Mouse (Mus musculus): ENCODE results near the gene Apoc1.

The Apoc1 gene

DNA sequence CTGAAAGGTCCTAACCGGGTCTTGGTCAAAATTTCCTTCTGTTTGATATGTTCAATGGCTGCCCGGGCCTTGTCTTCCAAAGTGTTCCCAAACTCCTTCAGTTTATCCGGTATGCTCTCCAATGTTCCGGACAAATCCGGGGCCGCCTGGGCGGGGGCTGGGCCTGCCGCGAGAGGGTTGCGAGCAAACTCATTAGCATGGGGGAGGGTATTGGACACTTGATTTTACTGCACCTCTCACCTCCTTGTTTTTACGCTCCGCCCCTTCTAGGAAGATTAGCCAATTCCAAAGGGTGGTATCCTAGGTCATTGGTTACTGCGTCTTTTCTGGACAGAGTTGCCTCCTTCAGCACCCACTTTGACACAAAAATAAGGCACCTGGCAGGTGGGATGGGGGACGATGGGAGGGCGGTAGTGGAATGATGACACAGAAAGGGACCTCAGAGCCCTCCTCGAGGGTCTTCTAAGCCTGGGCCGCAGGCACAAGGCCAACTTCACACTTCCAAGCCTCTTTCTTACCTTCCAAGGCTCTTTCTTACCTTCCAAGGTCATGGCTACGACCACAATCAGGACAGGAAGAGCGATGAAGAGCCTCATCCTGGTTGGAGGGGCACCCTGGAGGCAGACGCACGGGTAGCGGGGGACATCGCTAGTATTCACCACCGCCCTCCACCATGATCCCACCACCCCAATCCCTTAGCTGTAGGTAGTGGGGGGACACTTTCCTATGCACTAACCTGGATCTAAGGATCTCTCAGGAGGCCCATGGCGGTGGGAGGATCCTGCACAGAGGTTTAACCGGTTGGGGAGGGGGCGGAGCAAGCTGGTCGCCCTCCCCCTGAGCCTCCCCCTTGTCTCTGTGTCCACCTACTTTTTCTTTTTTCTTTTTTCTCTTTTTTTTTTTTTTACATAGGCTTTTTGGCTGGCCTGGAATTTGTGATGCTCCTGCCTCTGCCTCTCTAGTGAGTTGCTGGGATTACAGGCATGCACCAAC is at the start of gene Apoc1:
Gene Apoc1 (minus strand): TSS at position 788 of the 993 bp plus-strand sequence.
- no peak for DNase-seq (ENCODE audit: low spot score)

- no peak for DNase-seq (ENCODE audit: low spot score)
Observed at GRCm38 (mm10) chr7:19741329-19742031, 49.0 kb upstream of the Apoc1 start.

DNA sequence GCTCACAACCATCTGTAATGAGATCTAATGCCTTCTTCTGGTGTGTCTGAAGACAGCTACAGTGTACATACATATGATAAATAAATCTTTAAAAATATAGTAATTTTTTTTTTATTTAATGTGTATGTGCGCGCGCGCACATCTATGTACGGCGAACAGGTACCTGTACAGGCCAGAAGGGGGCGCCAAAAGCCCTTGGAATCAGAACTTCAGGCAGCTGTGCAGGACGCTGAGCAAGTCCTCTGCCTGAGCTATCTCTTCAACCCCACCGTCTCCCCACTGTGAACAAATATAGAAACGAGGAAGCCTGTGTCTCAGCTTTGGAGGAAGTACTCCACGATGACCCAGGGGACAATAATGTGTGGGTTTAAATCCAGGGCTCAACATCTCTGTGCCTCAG is 47.8 kb upstream of the Apoc1 start:
- DNase-seq (ENCODE audit: low spot score): no peak

DNA sequence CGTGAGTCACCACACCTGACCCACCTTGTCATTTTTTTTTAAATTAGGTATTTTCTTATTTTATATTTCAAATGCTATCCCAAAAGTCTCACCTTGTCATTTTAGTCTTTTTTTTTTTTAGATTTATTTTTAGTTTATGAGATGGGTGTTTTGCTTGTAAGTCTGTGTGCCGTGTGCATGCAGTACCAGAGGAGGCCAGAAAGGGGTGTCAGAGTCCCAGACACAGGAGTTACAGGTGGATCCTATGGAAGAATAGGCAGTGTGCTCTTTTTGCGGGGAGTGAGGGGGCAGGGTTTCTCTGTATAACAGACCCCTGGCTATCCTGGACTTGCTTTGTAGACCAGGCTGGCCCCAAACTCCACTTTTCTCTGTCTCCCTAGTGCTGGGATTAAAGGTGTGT is 46.3 kb upstream of the Apoc1 start:
- DNase-seq (ENCODE audit: low spot score): no peak

GRCm38 (mm10) chr7:19736389-19737057 is 44.1 kb upstream of the Apoc1 start:
- no peak for DNase-seq (ENCODE audit: low spot score)

- no peak for DNase-seq (ENCODE audit: low spot score)
Observed at GRCm38 (mm10) chr7:19734178-19734666, 41.8 kb upstream of the Apoc1 start.

DNA sequence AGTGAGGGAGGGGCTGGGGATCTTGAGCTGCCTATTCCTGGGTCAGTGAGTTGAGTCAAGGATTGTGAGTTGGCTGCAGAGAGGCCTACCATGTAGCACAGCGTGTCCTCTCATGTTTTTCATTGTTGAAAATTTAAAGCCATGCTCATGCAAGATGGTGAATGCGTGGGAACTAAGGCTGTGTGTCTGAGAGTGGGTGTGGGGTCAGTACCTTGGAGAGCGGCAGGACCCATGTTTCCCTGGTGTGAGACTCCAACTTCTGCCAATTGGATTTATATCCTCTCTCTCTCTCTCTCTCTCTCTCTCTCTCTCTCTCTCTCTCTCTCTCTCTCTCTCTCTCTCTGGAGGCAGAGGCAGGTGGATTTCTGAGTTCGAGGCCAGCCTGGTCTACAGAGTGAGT is 34.1 kb upstream of the Apoc1 start:
- DNase-seq (ENCODE audit: low spot score): no peak

GRCm38 (mm10) chr7:19724167-19724566 is 31.7 kb upstream of the Apoc1 start:
- no peak for DNase-seq (ENCODE audit: low spot score)

GRCm38 (mm10) chr7:19722754-19723195 is 30.3 kb upstream of the Apoc1 start:
- DNase-seq (ENCODE audit: low spot score): no peak

DNA sequence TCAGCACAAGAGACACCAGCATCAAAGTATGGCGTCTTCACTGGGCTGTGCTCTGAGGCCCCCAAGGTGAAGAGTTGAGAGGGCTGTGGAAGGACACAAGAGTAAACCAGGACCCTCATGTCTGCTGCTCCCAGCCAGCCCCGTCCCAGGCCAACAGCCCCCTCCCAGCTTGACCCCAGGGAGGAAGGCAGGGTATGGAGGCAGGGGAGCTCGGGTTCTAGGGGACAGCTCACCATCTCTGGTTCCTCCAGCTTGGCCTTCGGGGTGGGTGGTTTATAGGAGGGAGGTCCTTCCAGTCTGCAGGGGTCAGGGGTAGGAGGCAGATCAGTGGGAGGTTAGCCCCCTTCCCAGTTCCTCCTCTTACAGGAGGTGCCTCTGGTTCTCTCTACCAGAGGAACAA is 26.7 kb upstream of the Apoc1 start:
- DNase-seq (ENCODE audit: low spot score): no peak

DNA sequence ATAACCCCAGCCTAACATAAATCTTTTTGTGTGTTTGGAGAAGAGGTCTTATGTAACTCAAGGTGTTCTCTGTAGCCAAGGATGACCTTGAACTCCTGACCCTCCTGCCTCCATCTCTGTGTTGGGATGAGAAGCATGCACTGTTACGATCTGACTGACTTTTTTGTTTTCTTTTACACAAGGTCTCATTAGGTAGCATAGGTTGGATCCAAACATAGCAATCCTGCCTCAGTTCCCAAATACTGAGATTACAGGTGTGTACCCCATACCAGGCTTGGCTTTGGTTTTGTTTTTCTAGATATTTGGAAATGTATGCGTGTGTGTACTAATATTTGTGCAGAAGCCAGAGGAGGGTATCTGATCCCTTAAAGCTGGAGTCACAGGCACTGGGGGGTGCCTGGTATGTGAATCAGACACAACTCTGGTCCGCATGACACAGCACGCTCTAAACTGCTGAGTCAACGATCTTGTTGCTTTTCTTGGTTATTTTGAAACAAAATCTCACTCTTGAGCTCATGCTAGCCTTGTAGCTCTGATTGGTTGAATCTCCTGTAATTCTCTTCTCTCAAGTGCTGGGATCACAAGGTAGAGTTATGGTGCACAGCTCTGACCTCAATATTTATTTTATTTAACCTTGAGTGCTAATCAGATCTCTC is 26.0 kb upstream of the Apoc1 start:
- DNase-seq (ENCODE audit: low spot score): no peak

DNA sequence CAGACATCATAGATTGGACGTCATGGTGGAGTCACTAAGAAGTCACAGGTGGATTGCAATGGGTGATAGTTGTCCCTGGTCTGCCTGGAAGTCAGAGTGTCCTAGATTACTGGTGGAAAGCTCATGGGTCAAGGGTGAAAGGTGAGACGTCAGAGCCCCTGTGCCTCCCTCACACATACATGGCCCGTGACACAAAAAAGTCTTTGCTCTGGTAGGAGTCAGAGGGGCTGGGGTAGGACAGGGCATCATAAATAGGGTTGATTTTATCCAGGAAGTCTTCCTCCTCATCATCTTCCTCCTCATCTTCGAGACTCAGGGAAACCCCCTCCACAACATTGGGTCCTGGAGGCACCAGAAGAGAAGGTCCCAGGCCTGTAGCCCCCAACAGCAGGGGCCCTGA is 24.9 kb upstream of the Apoc1 start:
- DNase-seq (ENCODE audit: low spot score): no peak

DNA sequence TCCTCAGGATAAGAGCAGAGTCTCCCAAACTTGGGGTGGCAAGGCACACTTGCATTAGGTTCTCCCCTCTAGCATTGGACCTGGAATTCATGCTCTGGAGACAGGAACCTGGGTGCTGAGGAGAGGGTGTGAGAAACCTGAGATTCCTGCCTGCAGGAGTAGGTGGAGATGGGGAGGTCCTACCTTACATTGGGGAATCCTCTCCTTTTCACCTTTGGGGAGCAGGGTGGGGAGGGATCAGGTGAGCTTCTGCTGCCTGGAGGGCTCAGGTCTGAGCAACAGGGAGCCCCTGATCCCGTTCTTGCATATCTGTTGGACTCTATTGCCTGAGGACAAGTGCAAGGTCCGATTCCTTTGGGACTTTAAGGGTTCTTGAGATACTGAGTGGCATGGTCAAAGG is 24.4 kb upstream of the Apoc1 start:
- DNase-seq (ENCODE audit: low spot score): no peak

DNA sequence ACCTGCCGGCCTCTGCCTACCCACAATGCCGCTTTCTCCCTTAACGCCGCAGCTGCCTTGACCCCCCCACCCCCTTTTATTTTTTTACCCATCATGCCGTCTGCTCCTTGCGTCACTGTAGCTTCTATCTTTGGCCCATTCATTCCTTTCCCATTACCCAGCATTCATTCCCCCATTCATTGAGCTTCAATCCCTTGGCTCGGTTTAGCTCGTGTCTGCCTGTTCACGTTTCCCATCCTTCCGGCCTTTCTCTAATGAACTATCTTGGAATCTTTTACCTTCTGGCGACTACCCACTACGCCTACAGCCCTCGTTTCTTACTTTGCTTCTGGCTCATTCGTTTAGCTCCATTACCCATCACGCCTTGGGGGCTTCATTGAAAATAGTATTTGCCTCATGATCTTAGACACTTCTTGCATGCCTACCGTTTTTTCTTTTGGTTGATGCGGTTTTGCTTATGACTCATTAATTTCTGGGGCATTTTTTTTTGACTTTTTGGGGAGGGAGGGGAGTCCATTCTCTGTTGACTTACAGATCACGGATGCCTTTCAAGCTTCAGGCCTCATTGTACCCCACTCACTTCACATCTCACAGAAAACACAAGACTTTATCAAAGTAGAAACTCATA is 23.7 kb upstream of the Apoc1 start:
- no peak for DNase-seq (ENCODE audit: low spot score)

DNA sequence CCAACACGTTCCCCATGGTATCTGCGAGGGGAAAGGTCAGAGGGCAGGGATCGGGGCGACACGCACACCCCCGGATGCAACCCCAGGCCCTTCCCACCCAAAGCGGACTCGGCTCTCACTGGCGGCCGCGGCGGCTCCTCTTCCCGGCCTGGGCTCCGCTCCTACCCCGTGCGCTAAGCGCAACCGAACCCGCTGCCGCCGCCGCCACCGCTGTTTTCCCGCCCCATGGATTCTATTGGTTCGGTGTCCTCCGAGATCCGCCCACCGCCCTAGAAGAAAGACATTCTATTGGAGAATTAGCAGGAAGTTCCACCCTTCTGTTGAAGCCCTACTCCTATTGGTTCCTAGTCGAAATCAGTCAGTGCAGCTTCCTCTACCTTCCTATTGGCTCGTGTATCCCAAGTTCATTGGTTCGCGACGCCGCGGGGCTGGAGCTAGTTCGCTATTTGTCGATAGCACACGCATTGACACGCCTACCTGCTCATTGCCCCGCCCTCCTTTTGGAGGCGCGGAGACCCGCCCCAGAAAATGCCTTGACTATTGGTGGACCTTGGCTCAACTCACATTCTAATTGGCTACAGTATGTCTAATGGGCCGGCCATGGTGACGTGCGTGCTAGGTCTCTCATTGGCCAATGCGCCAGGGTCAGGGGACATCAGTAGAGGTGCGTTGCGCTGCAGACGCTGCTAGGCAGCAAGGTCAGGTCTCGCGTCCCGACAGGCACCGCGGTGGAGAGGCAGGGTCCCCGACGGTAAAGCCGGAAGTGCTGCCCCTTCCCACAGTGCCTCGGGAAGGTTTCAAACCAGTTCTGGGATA is 23.0 kb upstream of the Apoc1 start, which contains the start of gene Tomm40:
Gene Tomm40 (minus strand): TSS at position 200 of the 816 bp plus-strand sequence.
- peak; percentile 100 for DNase-seq (ENCODE audit: low spot score)

- no peak for DNase-seq (ENCODE audit: low spot score)
Observed at GRCm38 (mm10) chr7:19714836-19715235, 22.4 kb upstream of the Apoc1 start.

GRCm38 (mm10) chr7:19713598-19713997 is 21.1 kb upstream of the Apoc1 start:
- DNase-seq (ENCODE audit: low spot score): no peak

- no peak for DNase-seq (ENCODE audit: low spot score)
Observed at GRCm38 (mm10) chr7:19713196-19713595, 20.7 kb upstream of the Apoc1 start.

GRCm38 (mm10) chr7:19712414-19712813 is 20.0 kb upstream of the Apoc1 start:
- no peak for DNase-seq (ENCODE audit: low spot score)

- DNase-seq (ENCODE audit: low spot score): no peak
Observed at GRCm38 (mm10) chr7:19710650-19711049, 18.2 kb upstream of the Apoc1 start.
